Mouse (Mus musculus) neural tube, embryonic 14.5 days (tissue): ENCODE data around the gene Aco2. TPM values are rescaled to one million over a fixed set of nuclear protein-coding genes. Genes with fewer than 3 reads are reported as not detected.
A peak's percentile ranks its signal among the peaks of the same experiment; 100 is the strongest.

Experiments used
- ATAC-seq: fragments of 200-750 bp; cut with Nextera tagmentation; 2 replicates; pipeline ENCODE4 v1.8.0; 2017; ENCODE audit warnings: low read depth, mild to moderate bottlenecking, moderate TSS enrichment, moderate library complexity
- H3K27ac ChIP-seq: fragments of 300-500 bp; sonication (generic); 2 replicates; pipeline ENCODE4 v1.5.1; 2014; ENCODE audit warnings: low read depth, mild to moderate bottlenecking, control low read depth, low read length, moderate library complexity, mixed read lengths
- H3K27me3 ChIP-seq: fragments of 300-500 bp; sonication (generic); 2 replicates; pipeline ENCODE4 v1.6.1; 2014; ENCODE audit warnings: low read length; ENCODE audit not compliant: control insufficient read depth, insufficient read depth
- H3K36me3 ChIP-seq: fragments of 300-500 bp; sonication (generic); 2 replicates; pipeline ENCODE4 v1.6.1; 2014; ENCODE audit warnings: low read length, mixed read lengths; ENCODE audit not compliant: control insufficient read depth, insufficient read depth
- H3K4me1 ChIP-seq: fragments of 300-500 bp; sonication (generic); 2 replicates; pipeline ENCODE4 v1.6.1; 2014; ENCODE audit warnings: low read length; ENCODE audit not compliant: control insufficient read depth, insufficient read depth
- H3K4me2 ChIP-seq: fragments of 300-500 bp; sonication (generic); 2 replicates; pipeline ENCODE4 v1.6.1; 2014; ENCODE audit warnings: mild to moderate bottlenecking, low read depth, low read length, control low read depth
- H3K4me3 ChIP-seq: fragments of 300-500 bp; sonication (generic); 2 replicates; pipeline ENCODE4 v1.5.1; 2014; ENCODE audit warnings: low read depth, low read length, control low read depth, mixed read lengths
- H3K9ac ChIP-seq: fragments of 300-500 bp; sonication (generic); replicated peaks from 2 replicates; pipeline ENCODE4 v1.6.1; 2014; ENCODE audit warnings: low read depth, mild to moderate bottlenecking, control low read depth, low read length, mixed read lengths
- H3K9me3 ChIP-seq: fragments of 300-500 bp; sonication (generic); 2 replicates; pipeline ENCODE4 v1.6.1; 2016; ENCODE audit warnings: low read length; ENCODE audit not compliant: control insufficient read depth
- WGBS: fragments of 180-500 bp; shearing (Covaris S2); extraction: QIAGEN DNeasy Blood & Tissue Kit; methylation state at CpG from one replicate; pipeline ENCODE4 v1.1.7; 2014; 5-methylcytosine and 5-hydroxymethylcytosine counted together
- polyA plus RNA-seq: library from polyadenylated mRNA; unstranded; fragments of >200 nt; fragmentation: Nextera tagmentation; extraction: Ambion mirVana; gene quantifications from 2 replicates; pipeline ENCODE4 v1.2.1, GENCODE M21; 2014

Aco2 gene
- polyA plus RNA-seq, 1 experiment from 2014 or later: 281 TPM

GRCm38 (mm10) chr15:81935869-81936637, 63.9 kb downstream of the Aco2 start:
- peak overlapping the region; percentile 58 for H3K4me3 ChIP-seq
- no peaks in the 10 kb centered on the region for H3K9me3 ChIP-seq
- H3K9ac ChIP-seq: peak overlapping the region; percentile 75; the same call in 1 of the 2 replicates
- H3K27me3 ChIP-seq: no peaks in the 10 kb centered on the region
- WGBS: 56% methylated on average over 7 of the region's 7 CpGs
- H3K36me3 ChIP-seq: peaks cover 3% of the 10 kb centered on the region; the same call in 1 of the 2 replicates
- H3K4me2 ChIP-seq: peak overlapping the region; percentile 65
- H3K4me1 ChIP-seq: peaks cover 22% of the 10 kb centered on the region
- peak overlapping the region; percentile 92 for H3K27ac ChIP-seq
- ATAC-seq: peak; percentile 19; the same call in 1 of the 2 replicates

- peak within 1 kb of the TSS; percentile 75 for H3K9ac ChIP-seq
- H3K4me3 ChIP-seq: peak within 1 kb of the TSS; percentile 58
- 3% methylated on average over 12 of the region's 12 CpGs for WGBS
- peak within 1 kb of the TSS; percentile 92 for H3K27ac ChIP-seq
- peaks cover 22% of the 10 kb centered on the region for H3K4me1 ChIP-seq
- peak within 1 kb of the TSS; percentile 65 for H3K4me2 ChIP-seq
- peak; percentile 80 for ATAC-seq
- H3K36me3 ChIP-seq: peaks cover 3% of the 10 kb centered on the region; the same call in 1 of the 2 replicates
- H3K27me3 ChIP-seq: no peaks in the 10 kb centered on the region
- H3K9me3 ChIP-seq: no peaks in the 10 kb centered on the region
Observed at GRCm38 (mm10) chr15:81936679-81937078, 64.6 kb downstream of the Aco2 start, which contains the start of gene Csdc2. TSS of gene Csdc2 (plus strand) at chr15:81936759.

- ATAC-seq: peak; percentile 36
- H3K4me2 ChIP-seq: peak overlapping the region; percentile 65
- H3K9ac ChIP-seq: peak overlapping the region; percentile 75
- H3K4me3 ChIP-seq: peak overlapping the region; percentile 58
- peak overlapping the region; percentile 92 for H3K27ac ChIP-seq
- no peaks in the 10 kb centered on the region for H3K27me3 ChIP-seq
- no peaks in the 10 kb centered on the region for H3K9me3 ChIP-seq
- WGBS: 4% methylated on average over 19 of the region's 19 CpGs
- peaks cover 3% of the 10 kb centered on the region; the same call in 1 of the 2 replicates for H3K36me3 ChIP-seq
- H3K4me1 ChIP-seq: peaks cover 22% of the 10 kb centered on the region
Observed at GRCm38 (mm10) chr15:81937098-81937972, 65.2 kb downstream of the Aco2 start.

- Histone ChIP-seq H3K9me3 (no peaks in the 10 kb centered on the region), H3K36me3 (peaks cover 3% of the 10 kb centered on the region; the same call in 1 of the 2 replicates), H3K4me1 (peaks cover 21% of the 10 kb centered on the region), H3K9ac (peak overlapping the region; percentile 75), H3K27ac (peak overlapping the region; percentile 92), H3K27me3 (no peaks in the 10 kb centered on the region), H3K4me3 (peak overlapping the region; percentile 58), H3K4me2 (peak overlapping the region; percentile 65)
- 24% methylated on average over 2 of the region's 2 CpGs for WGBS
- ATAC-seq: peak; percentile 51; the same call in 1 of the 2 replicates
Observed at GRCm38 (mm10) chr15:81938246-81938645, 66.1 kb downstream of the Aco2 start.

- 89% methylated on average over 10 of the region's 10 CpGs for WGBS
- Histone ChIP-seq H3K4me1 (peaks cover 20% of the 10 kb centered on the region), H3K4me3 (no peak overlapping the region), H3K9ac (no peak overlapping the region), H3K9me3 (no peaks in the 10 kb centered on the region), H3K4me2 (no peak overlapping the region; the same call in 1 of the 2 replicates), H3K27ac (no peak overlapping the region), H3K36me3 (peaks cover 3% of the 10 kb centered on the region; the same call in 1 of the 2 replicates), H3K27me3 (no peaks in the 10 kb centered on the region)
- ATAC-seq: no peak
Observed at GRCm38 (mm10) chr15:81939157-81939715, 67.1 kb downstream of the Aco2 start.

GRCm38 (mm10) chr15:81939774-81940173, 67.7 kb downstream of the Aco2 start:
- H3K36me3 ChIP-seq: peaks cover 3% of the 10 kb centered on the region; the same call in 1 of the 2 replicates
- no peaks in the 10 kb centered on the region for H3K9me3 ChIP-seq
- H3K4me1 ChIP-seq: peaks cover 20% of the 10 kb centered on the region
- H3K9ac ChIP-seq: no peak overlapping the region
- WGBS: 89% methylated on average over 4 of the region's 4 CpGs
- H3K4me3 ChIP-seq: no peak overlapping the region
- no peak for ATAC-seq
- H3K27ac ChIP-seq: no peak overlapping the region
- no peak overlapping the region for H3K4me2 ChIP-seq
- no peaks in the 10 kb centered on the region for H3K27me3 ChIP-seq

GRCm38 (mm10) chr15:81940219-81940618, 68.1 kb downstream of the Aco2 start:
- no peak overlapping the region for H3K4me3 ChIP-seq
- no peaks in the 10 kb centered on the region for H3K27me3 ChIP-seq
- peaks cover 3% of the 10 kb centered on the region; the same call in 1 of the 2 replicates for H3K36me3 ChIP-seq
- no peak overlapping the region for H3K27ac ChIP-seq
- no peak overlapping the region for H3K9ac ChIP-seq
- peaks cover 20% of the 10 kb centered on the region for H3K4me1 ChIP-seq
- no peaks in the 10 kb centered on the region for H3K9me3 ChIP-seq
- no peak for ATAC-seq
- WGBS: 88% methylated on average over 5 of the region's 5 CpGs
- H3K4me2 ChIP-seq: no peak overlapping the region

- no peaks in the 10 kb centered on the region for H3K27me3 ChIP-seq
- peaks cover 3% of the 10 kb centered on the region; the same call in 1 of the 2 replicates for H3K36me3 ChIP-seq
- H3K9ac ChIP-seq: no peak overlapping the region
- H3K9me3 ChIP-seq: no peaks in the 10 kb centered on the region
- no peak overlapping the region for H3K27ac ChIP-seq
- 93% methylated on average over 2 of the region's 2 CpGs for WGBS
- no peak overlapping the region for H3K4me2 ChIP-seq
- no peak overlapping the region for H3K4me3 ChIP-seq
- ATAC-seq: no peak
- peaks cover 18% of the 10 kb centered on the region for H3K4me1 ChIP-seq
Observed at GRCm38 (mm10) chr15:81941010-81941409, 68.9 kb downstream of the Aco2 start.
